Mouse (Mus musculus) CD4-positive, CD25-positive, alpha-beta regulatory T cell, adult 4 months (primary cell): ENCODE results near the gene Nptx1. TPM values are rescaled to one million over a fixed set of nuclear protein-coding genes. Genes with fewer than 3 reads are reported as not detected.
A peak's percentile ranks its signal among the peaks of the same experiment; 100 is the strongest.

Source experiments
- ATAC-seq: one replicate; pipeline ENCODE4 v1.8.0; 2017
- polyA plus RNA-seq, 2 experiments: library from polyadenylated mRNA; unstranded; fragments of 100-300 nt; shearing (Covaris generic); gene quantifications; one replicate each; pipeline ENCODE4 v1.2.1; 2017

Nptx1 gene
- polyA plus RNA-seq, 2 experiments from 2014 or later: not detected

DNA sequence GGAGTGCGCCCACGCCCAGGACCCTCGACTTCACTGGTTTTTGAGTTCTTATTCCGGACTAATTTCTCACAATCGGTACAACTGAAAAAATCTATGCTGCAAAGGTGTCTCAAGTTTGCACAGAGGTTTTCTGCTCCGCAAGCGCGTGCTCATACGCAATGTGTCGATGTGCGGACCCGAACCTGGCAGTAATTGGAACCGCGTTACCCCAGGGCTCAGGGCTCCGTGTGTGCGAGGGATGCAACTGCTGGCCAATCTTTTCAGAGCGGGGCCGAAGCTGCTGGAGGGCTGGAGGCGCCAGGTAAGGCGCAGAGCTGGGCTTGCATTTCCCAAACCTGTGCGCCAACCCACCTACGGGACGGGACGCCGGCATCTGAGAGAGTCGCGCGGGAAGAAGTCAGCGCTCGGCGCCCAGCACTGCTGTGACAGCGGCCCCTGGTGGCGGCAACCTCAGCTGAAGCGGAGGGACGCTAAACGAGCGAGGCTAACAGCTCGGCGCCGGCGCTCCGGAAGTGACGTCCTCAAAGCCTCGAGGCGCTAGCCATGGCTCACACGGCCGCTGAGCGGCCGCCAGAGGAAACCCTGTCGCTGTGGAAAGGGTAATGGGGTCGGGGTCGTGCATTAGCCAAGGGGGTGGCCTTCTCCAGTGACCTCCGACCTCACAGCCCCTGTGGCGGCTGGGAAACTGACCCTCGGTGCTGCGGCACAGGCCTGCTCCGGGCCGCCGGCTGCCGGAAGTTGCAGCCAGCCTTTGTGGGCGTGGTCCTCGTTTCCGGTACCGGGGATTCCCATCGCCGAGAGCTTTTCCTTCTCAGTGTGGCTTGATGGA lies 56.5 kb downstream of the Nptx1 start, which contains the start of gene Endov:
Endov (plus strand) TSS at position 487 of the 829 bp plus-strand sequence.
- peak; percentile 98 for ATAC-seq

Other genes with a start within 250 kb of the Nptx1 start
- gene Eif4a3, start 247.7 kb downstream of the Nptx1 start, polyA plus RNA-seq: 100 to 1,000 TPM; 175 to 208 TPM
- not detected for gene Card14, start 240.0 kb downstream of the Nptx1 start, polyA plus RNA-seq
- 10 to 100 TPM in 1 of 2 experiments, 1 to 10 TPM in 1; 7.4 to 19.9 TPM for gene Sgsh, start 192.2 kb downstream of the Nptx1 start, polyA plus RNA-seq
- 10 to 100 TPM in 1 of 2 experiments, 1 to 10 TPM in 1; 8.0 to 16.2 TPM for gene Slc26a11, start 192.2 kb downstream of the Nptx1 start, polyA plus RNA-seq
- gene Rnf213, start 154.7 kb downstream of the Nptx1 start, polyA plus RNA-seq: 10 to 100 TPM; 51.8 to 54.0 TPM
- 10 to 100 TPM; 11.2 to 21.9 TPM for gene Endov, start 56.4 kb downstream of the Nptx1 start, polyA plus RNA-seq
- gene Rptor, start 55.2 kb upstream of the Nptx1 start, polyA plus RNA-seq: 10 to 100 TPM in 1 of 2 experiments, 1 to 10 TPM in 1; 8.7 to 12.2 TPM